Mouse (Mus musculus): ENCODE data around the gene Chrna7. TPM values are rescaled to one million over a fixed set of nuclear protein-coding genes. Genes with fewer than 3 reads are reported as not detected.

Gene Chrna7
- polyA plus RNA-seq (2015; fragmentation: Nextera tagmentation; extraction: Ambion mirVana) = 8.6 TPM in 2 replicates

DNA sequence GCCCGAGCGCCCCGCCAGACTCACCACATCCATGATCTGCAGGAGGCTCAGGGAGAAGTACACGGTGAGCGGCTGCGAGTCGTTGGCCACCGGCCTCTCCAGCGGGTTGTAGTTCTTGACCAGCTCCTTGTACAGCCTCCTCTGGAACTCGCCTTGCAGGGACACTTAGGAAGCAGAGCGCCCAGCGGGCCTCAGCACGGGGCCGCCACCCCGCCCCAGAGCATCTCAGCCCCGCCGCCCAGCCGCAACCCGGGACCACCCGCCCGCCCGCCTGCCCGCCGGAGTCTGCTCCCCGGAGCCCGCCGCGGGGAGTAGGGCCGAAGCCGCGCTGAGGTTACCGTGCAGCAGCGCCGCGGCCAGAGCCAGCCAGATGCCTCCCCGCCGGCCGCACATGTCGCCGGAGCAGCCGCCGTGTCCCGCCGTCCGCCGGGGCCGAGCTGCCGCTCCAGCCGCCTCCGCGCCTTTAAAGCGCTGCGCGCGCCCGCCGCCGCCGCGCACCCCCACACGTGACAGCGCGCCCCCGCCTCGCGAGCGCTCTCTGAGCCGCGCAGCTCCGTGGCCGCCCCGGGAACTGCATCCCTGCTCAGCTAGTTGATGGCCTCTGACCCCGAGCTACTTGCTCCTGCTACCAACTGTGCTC, at the start of gene Chrna7:
TSS of gene Chrna7 (minus strand) at position 486 of the 640 bp plus-strand sequence.

Other genes with a start within 250 kb of the Chrna7 start
- gene Otud7a, start 232.2 kb upstream of the Chrna7 start, polyA plus RNA-seq (2015; fragmentation: Nextera tagmentation; extraction: Ambion mirVana) = 0.70 and 1.5 TPM in 2 replicates

All from adrenal gland, postnatal 0 days (tissue).